Mouse (Mus musculus) brain, adult 2 months (tissue): ENCODE measurements around the gene Col8a2.

ENCODE experiments used
- DNase-seq: peaks from one replicate; pipeline ENCODE4 v3.0.0; 2011; ENCODE audit warnings: low read depth, low spot score

The Col8a2 gene

GRCm38 (mm10) chr4:126260520-126261201, 25.9 kb upstream of the Col8a2 start:
- peak; percentile 89 for DNase-seq

- DNase-seq: no peak
Observed at GRCm38 (mm10) chr4:126261266-126261665, 25.3 kb upstream of the Col8a2 start.

GRCm38 (mm10) chr4:126261675-126262074, 24.9 kb upstream of the Col8a2 start:
- no peak for DNase-seq

DNA sequence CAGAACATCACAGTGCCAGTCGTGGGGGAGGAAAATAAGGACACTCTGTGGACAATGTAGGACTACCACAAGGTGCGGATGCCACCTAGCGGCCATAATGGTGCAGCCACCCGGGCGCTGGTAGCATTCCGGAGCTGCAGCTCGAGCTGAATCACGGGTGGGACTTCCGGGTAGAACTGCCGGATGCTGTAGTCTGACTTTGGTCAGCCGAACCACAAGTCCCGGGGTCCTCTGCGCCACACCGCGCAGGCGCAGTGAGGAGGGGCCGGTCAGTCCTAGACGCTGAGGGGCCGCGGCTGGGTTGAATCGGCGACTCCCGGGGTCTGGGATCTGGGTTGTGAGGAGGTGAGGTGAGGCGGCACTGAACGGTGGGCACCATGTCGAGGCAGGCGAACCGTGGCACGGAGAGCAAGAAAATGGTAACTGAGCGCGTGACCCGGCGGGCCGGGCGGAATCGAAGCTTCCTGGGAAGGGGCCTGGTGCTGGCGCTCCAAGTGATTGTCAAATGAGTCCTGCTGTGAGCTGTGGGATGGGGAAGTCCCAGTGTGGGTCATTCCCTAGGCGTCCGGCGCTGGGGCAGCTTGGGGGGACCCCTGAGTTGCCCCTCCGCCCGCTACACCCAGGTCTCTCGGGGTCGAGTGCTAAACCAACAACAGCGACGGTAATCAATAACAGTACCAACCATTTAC, 24.3 kb upstream of the Col8a2 start, which contains the start of gene Trappc3:
TSS of gene Trappc3 (plus strand) at position 207 of the 689 bp plus-strand sequence.
- DNase-seq: peak; percentile 100

- no peak for DNase-seq
Observed at GRCm38 (mm10) chr4:126269292-126269691, 17.3 kb upstream of the Col8a2 start.

GRCm38 (mm10) chr4:126273753-126274152, 12.8 kb upstream of the Col8a2 start:
- DNase-seq: peak; percentile 91

GRCm38 (mm10) chr4:126275081-126275480, 11.5 kb upstream of the Col8a2 start:
- DNase-seq: peak; percentile 48

DNA sequence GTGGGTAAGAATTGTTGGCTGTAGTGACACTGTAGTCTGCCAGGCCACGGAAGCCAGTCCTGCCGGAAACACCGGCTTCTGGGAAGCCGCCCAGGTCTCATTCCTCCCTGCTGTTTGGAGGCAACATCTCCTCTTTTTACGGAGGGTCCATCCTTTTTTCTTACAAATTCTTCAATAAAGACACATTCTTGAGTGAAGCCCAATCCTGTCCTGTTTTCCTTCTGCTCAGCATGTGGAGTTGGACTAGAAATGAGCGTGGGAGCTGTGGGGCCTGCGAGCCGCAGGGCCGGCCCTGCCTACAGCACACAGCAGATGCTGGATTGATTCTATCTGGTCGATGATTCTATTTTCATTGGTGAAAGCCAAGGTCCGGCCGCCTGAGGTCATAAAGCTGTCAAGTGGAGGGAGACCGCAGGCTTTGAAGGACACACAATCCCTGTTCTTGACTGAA, 10.9 kb upstream of the Col8a2 start:
- DNase-seq: peak; percentile 77

GRCm38 (mm10) chr4:126277906-126278564, 8.6 kb upstream of the Col8a2 start:
- peak; percentile 74 for DNase-seq

GRCm38 (mm10) chr4:126278565-126278915, 8.1 kb upstream of the Col8a2 start:
- DNase-seq: no peak

DNA sequence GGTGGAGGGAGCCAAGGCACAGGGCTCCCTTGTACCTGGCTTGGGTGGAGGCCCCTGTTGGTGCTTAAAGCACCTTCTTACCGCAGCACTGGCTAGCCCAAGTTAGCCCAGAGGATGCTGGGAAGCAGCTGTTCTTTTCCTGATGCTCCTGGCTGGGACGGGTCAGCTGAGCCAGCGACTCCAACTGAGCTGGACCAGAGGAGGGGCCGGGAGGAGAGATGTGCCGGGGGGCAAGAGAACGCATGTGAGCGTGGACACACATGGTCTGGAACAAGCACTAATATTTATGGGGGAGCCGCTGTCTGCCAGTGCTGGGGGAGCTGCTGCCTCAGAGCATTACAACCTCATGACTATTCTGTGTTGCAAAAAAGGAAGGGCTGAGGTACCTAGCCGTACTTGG, 7.6 kb upstream of the Col8a2 start:
- no peak for DNase-seq

DNA sequence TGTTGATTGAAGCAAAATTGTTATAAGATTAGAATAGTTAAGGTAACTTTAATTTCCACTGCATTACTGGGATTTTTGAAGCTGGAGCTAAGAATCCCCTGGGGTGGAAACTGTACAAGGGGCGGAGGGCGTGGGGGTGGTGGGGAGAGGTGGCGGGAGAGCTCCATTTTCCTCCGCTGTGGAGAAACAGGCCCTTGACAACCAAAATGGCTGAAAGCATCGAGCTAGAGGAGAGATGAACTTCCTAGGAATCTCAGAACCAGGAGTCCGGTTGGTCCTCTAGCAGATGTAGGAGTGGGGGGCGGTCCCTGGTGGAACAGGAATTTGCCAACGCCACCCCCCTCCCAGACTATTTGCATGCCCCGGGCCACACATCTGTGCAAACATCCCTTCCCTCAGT, 4.9 kb upstream of the Col8a2 start:
- no peak for DNase-seq

DNA sequence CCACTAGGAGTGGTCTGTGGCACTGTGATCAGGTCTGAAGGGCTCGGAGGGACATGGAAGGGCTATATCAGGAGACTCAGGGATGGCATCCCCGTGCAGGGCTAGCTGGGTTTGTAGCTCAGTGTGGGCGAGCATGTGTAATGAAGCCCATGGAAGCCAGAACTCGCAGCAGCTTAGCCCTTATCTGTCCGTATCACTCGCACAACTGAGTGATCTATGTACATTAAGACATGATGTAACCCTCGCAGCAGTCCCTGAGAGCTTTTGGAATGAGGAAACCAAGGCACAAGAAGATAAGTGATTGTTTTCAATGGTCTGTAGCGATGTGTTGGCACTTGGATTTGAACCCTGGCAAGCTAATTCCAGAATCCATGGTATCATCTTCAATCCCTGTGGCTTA, 3.0 kb upstream of the Col8a2 start:
- DNase-seq: no peak

DNA sequence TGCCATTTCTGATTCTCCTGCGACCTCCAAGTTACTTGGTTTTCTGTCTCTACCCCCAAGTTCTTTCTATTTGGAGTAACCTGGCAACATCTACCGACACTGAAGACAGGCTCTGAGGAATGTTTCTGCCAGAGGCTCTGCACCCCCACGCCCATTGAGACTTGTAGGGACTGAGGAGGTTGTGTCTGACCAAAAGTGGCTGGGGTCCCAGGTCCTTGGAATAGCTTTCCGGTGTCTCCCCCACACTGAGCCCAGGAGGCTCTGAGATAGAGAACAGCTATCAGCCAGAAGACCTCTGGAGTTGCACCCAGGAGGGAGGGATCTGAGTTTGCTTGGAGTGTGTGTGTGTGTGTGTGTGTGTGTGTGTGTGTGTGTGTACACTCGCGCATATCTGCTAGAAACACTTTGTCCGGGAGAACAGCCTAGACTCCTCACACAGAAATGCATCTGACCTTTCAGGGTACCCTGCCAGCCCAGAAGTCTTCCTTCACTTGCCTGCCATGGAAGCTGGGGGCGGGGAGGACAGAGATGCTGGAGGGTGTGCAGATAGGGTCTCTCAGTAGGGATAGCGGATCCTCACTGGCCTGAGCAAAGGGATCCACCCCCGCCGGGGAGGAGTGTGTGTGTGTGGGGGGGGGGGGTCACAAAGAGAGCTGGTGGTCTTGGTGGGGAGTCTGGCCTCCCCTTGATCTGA, 856 bp downstream of the Col8a2 start:
- DNase-seq: no peak

DNA sequence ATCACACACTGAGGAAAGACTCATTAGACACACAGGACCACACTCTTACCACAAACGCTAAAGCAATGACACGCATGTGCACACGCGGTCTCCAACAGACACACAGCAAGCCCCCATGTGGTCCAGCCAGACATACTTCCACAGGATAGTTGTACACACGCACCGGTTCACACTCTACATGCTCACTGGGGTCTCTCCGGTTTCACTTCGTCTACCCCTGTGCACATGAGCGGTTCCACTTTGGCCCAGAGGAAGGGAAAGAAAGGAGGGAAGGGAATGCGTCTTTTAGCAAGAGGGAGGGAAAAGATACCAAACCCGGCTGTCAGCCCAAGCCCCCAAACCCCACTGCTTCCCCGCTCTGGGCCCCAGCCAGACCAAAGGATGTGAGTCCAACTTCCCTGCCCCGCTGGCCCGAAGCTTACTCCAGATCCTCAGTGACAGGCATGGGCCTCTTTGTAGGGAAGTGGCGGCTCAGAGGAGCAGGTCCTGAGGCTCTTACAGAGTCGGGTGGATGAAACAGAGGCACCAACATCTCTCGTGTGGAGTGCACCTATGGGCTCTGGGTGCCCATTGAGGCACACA, 1.6 kb downstream of the Col8a2 start:
- no peak for DNase-seq

GRCm38 (mm10) chr4:126290314-126290713, 3.7 kb downstream of the Col8a2 start:
- DNase-seq: no peak

DNA sequence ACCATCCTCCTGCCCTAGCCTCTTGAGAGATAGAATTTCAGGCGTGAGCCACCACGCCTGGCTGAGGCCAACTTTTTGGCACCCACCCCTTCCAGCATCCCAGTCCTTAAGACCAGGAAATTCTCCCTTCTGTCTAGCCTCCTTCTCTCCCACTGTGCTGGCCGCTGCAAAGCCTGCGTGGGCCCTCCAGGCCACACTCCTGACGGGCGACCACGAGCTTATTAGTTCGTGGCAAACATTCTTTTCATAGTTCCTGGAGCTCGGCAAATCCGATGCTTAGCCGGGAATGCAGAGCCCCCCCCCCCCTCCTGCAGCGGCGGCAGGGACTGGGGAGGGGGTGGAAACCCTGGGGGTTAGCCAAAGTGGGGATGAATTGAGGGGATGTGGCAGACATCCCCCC, 4.6 kb downstream of the Col8a2 start:
- no peak for DNase-seq

- no peak for DNase-seq
Observed at GRCm38 (mm10) chr4:126295152-126295551, 8.6 kb downstream of the Col8a2 start.

DNA sequence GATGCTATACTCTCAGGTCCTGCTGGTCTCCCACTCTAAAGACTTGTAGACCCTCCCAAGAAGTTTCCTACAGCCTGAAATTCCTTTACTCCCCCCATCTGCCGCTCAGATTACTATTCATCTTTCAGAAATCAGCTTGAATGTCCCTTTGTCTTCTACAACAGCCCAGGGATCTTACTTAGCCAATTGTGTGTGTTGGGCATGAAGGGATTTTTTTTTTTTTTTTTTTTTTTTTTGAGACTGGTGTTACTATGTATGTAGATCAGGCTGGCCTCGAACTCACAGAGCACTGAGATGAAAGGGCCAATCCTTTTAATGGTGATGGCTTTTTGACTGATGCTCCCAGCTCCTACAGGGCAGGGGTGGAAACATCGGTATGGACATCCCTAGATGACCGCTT, 9.3 kb downstream of the Col8a2 start:
- no peak for DNase-seq

DNA sequence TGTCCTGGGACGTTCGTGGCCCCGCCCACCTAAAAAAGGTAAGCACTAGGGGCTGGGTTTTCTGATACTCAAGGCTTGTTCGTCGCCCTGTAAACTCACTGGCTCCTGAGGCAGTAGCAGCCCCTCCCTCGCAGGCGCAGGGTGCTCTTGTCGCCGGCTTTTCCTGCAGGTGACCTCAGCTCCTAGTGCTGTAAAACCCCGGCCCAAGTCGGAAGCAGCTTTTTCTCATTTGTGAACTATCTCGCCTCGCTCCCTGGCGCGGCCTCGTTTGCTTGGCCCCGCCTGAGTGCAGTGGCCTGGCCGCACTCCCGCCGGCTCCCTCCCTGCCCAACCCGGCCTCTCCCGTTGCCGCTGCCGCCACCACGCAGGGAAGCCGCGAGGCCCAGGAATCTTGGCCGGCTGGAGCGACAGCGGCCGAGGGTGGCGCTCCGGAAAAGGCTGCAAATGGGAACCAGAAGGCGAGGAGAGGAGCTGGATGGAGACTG, 10.1 kb downstream of the Col8a2 start:
- DNase-seq: peak; percentile 70

GRCm38 (mm10) chr4:126300916-126301583, 14.5 kb downstream of the Col8a2 start:
- no peak for DNase-seq
